Mouse (Mus musculus): ENCODE data around the gene Uba52.

DNA sequence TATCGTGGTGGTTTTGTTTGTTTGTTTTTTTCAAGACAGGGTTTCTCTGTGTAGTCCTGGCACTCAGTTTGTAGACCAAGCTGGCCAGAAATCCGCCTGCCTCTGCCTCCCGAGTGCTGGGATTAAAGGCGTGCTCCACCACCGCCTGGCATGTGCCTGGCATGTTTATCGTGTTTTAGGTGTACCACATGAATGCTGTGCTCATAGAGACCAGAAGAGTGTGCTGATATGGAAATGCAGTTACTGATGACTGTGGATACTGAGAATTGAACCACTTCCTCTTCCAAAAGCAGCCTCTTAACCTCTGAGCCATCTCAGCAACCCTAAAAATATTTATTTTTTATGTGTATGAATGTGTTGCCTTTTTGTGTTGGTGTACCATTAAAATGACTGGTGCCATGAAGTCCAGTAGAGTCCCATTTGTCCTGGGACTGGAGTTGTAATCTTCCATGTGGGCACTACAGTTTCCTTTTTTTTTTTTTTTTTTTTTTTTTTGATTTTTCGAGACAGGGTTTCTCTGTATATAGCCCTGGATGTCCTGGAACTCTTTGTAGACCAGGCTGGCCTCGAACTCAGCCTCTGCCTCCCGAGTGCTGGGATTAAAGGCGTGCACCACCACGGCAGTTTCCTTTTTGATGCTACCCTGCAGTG, 1.8 kb upstream of the Uba52 start:
- no peak for TF ChIP-seq GATA1 (IDR thresholded peaks at IDR 0.05; ENCODE audit: borderline replicate concordance, low read length)
- TF ChIP-seq CTCF (IDR thresholded peaks at IDR 0.05; ENCODE audit: low read depth, low read length): no peak
